Mouse (Mus musculus) heart, postnatal 0 days (tissue): ENCODE results near the gene Mcoln3.

Experiments
- CTCF ChIP-seq: IDR thresholded peaks from 2 replicates; pipeline ENCODE4 v1.5.1; 2016; ENCODE audit warnings: antibody characterized with exemption, control low read depth, low read depth
- EP300 ChIP-seq: IDR thresholded peaks from 2 replicates; pipeline ENCODE4 v1.6.1; 2016; ENCODE audit warnings: antibody characterized with exemption, low read depth

GRCm38 (mm10) chr3:146122125-146122420 is 4.8 kb downstream of the Mcoln3 start:
- TF ChIP-seq EP300: no peak
- no peak for TF ChIP-seq CTCF
